Mouse (Mus musculus): ENCODE data around the gene Sppl3.
"Not testable (repeated sequence)": the region's sequence is repeated elsewhere in the genome, so short reads cannot be mapped to it uniquely, and the experiment has no call there.

Sppl3 gene

GRCm38 (mm10) chr5:115074749-115075148, 63.8 kb downstream of the Sppl3 start:
- DNase-seq (ENCODE audit: low read depth) = no peak

- DNase-seq (ENCODE audit: low read depth) = peak; percentile 77
These were observed 65.4 kb downstream of the Sppl3 start for GRCm38 (mm10) chr5:115076144-115076901.

GRCm38 (mm10) chr5:115081636-115082035, 70.7 kb downstream of the Sppl3 start:
- DNase-seq (ENCODE audit: low read depth) = no peak

GRCm38 (mm10) chr5:115083492-115083891, 72.6 kb downstream of the Sppl3 start:
- DNase-seq (ENCODE audit: low read depth) = no peak

- no peak for DNase-seq (ENCODE audit: low read depth)
These were observed 74.7 kb downstream of the Sppl3 start for GRCm38 (mm10) chr5:115085675-115086074.

- no peak for DNase-seq (ENCODE audit: low read depth)
These were observed 78.8 kb downstream of the Sppl3 start for GRCm38 (mm10) chr5:115089592-115090268.

- DNase-seq (ENCODE audit: low read depth) = peak; percentile 31
These were observed 80.1 kb downstream of the Sppl3 start for GRCm38 (mm10) chr5:115091015-115091414.

GRCm38 (mm10) chr5:115091776-115092175, 80.8 kb downstream of the Sppl3 start:
- peak; percentile 56 for DNase-seq (ENCODE audit: low read depth)

GRCm38 (mm10) chr5:115098195-115098594, 87.3 kb downstream of the Sppl3 start, which contains the start of gene Gm10401:
Gene Gm10401, minus strand, starts transcription at chr5:115098295.
- no peak for DNase-seq (ENCODE audit: low read depth)

GRCm38 (mm10) chr5:115099530-115099929, 88.6 kb downstream of the Sppl3 start:
- no peak for DNase-seq (ENCODE audit: low read depth)

- no peak for DNase-seq (ENCODE audit: low read depth)
These were observed 89.1 kb downstream of the Sppl3 start for GRCm38 (mm10) chr5:115099991-115100390.

GRCm38 (mm10) chr5:115100473-115100872, 89.5 kb downstream of the Sppl3 start:
- DNase-seq (ENCODE audit: low read depth) = no peak

- DNase-seq (ENCODE audit: low read depth) = no peak
These were observed 91.3 kb downstream of the Sppl3 start for GRCm38 (mm10) chr5:115102231-115102630.

GRCm38 (mm10) chr5:115103253-115103652, 92.3 kb downstream of the Sppl3 start:
- DNase-seq (ENCODE audit: low read depth) = not testable (repeated sequence)

GRCm38 (mm10) chr5:115111156-115111555, 100.2 kb downstream of the Sppl3 start:
- DNase-seq (ENCODE audit: low read depth) = no peak

- DNase-seq (ENCODE audit: low read depth) = no peak
These were observed 102.3 kb downstream of the Sppl3 start for GRCm38 (mm10) chr5:115113244-115113643.

- no peak for DNase-seq (ENCODE audit: low read depth)
These were observed 103.6 kb downstream of the Sppl3 start for GRCm38 (mm10) chr5:115114501-115114900.

- DNase-seq (ENCODE audit: low read depth) = no peak
These were observed 105.5 kb downstream of the Sppl3 start for GRCm38 (mm10) chr5:115116426-115116825.

GRCm38 (mm10) chr5:115117467-115117866, 106.5 kb downstream of the Sppl3 start:
- DNase-seq (ENCODE audit: low read depth) = no peak

- peak; percentile 90 for DNase-seq (ENCODE audit: low read depth)
These were observed 108.1 kb downstream of the Sppl3 start, which contains the start of gene Acads for GRCm38 (mm10) chr5:115118961-115119570. Gene Acads, minus strand, starts transcription at chr5:115119346.

- DNase-seq (ENCODE audit: low read depth) = no peak
These were observed 110.0 kb downstream of the Sppl3 start for GRCm38 (mm10) chr5:115120978-115121377.

- DNase-seq (ENCODE audit: low read depth) = no peak
These were observed 113.8 kb downstream of the Sppl3 start for GRCm38 (mm10) chr5:115124690-115125089.

Data from induced T-regulatory cell, adult 2 months (primary cell).